Mouse (Mus musculus): Measurements from ENCODE around the gene Csrp3. TPM values are rescaled to one million over a fixed set of nuclear protein-coding genes. Genes with fewer than 3 reads are reported as not detected.

Csrp3 gene
- polyA plus RNA-seq, 1 experiment: 5.3 TPM

DNA sequence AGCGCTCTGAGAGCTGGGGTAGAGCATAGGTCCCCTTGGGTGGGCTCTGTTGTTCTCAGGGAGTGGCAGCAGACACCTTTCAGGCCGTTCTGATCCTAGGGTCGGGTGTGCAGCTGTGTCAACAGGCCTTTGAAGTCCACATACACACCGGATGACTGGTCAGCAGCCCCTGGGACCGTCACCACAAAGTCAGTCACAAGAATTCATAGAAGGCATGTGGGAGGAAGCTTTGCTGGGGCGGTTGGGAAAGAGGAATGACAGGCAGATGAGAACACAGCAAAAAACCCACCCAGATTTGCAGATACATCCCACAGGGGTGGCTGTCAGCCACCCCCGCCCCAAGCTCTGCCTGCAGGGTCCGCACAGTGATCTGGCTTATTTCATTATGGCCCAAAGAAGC lies 40.1 kb upstream of the Csrp3 start:
- H3K27ac ChIP-seq (ENCODE audit: control insufficient read depth, insufficient read depth, low read depth, low read length, poor library complexity): no peak overlapping the region
- H3K4me1 ChIP-seq (ENCODE audit: control insufficient read depth, insufficient read depth, low read length): no peaks in the 10 kb centered on the region; the same call in 1 of the 2 replicates
- no peak for TF ChIP-seq CTCF (IDR thresholded peaks at IDR 0.05; ENCODE audit: control insufficient read depth, insufficient read depth, low read length)
- TF ChIP-seq POLR2A (IDR thresholded peaks at IDR 0.05; ENCODE audit: borderline replicate concordance, control insufficient read depth, low read depth, low read length): no peak
- no peak overlapping the region for H3K4me3 ChIP-seq (replicated peaks; ENCODE audit: control insufficient read depth, low read depth, low read length)
- 50% methylated on average over 8 of the region's 8 CpGs for WGBS

DNA sequence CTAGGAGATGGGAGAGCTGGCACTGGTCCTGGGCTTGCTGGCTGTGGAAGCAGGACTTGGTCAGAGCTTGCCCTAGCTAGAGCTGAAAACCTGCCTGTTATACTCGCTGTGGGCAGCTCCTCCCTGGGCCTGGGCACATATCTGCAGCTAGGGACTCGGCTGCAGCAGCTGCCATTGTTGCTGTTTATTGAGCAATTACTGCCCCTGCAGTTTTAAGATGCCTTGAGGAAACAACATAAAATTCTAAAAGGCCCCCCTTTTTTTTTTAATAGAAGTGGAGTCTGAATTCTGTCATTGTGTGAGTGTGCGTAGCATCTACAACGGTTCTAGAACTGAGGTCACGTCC lies 36.4 kb upstream of the Csrp3 start:
- 55% methylated on average over 5 of the region's 5 CpGs for WGBS
- H3K27ac ChIP-seq (ENCODE audit: control insufficient read depth, insufficient read depth, low read depth, low read length, poor library complexity): no peak overlapping the region
- no peak for TF ChIP-seq POLR2A (IDR thresholded peaks at IDR 0.05; ENCODE audit: borderline replicate concordance, control insufficient read depth, low read depth, low read length)
- no peak for TF ChIP-seq CTCF (IDR thresholded peaks at IDR 0.05; ENCODE audit: control insufficient read depth, insufficient read depth, low read length)
- H3K4me1 ChIP-seq (ENCODE audit: control insufficient read depth, insufficient read depth, low read length): no peaks in the 10 kb centered on the region; the same call in 1 of the 2 replicates
- H3K4me3 ChIP-seq (replicated peaks; ENCODE audit: control insufficient read depth, low read depth, low read length): no peak overlapping the region

DNA sequence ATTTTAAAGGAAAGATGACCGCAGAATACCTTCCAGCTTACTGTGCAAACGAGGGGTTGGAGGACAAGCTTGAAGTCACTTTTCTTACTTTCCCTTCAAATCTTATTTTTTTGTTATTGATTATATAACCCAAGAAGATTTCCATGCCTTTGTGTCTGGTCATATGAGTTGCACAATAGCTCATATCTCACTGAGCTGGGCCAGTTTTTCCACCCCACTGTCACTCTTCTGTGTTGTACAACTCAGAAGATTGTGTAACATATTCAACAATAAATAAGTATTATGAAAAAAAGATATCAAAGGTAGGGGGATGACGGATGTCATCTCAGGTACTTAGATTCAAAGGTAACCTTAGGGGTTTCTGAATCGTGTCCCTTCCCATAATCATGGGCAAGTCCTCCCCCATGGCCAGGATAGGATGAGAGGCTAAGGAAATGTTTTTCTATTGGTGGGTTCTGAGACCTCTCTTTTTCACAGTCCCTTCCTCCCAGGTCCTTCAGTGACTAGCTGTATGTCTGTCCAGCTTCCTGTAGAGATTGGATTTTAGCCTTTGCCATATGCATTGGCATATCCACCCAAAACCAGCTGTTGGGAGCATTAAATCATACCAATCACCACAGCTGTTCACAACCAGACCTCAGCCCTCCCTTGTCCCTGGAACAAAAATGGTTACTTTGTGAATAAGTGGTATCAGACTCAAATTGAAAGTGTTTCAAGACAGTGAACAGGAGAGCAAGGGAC lies 35.9 kb upstream of the Csrp3 start:
- no peak for TF ChIP-seq POLR2A (IDR thresholded peaks at IDR 0.05; ENCODE audit: borderline replicate concordance, control insufficient read depth, low read depth, low read length)
- TF ChIP-seq CTCF (IDR thresholded peaks at IDR 0.05; ENCODE audit: control insufficient read depth, insufficient read depth, low read length): no peak
- 63% methylated on average over 4 of the region's 4 CpGs for WGBS
- Histone ChIP-seq H3K4me3 (replicated peaks; ENCODE audit: control insufficient read depth, low read depth, low read length) (no peak overlapping the region), H3K4me1 (ENCODE audit: control insufficient read depth, insufficient read depth, low read length) (no peaks in the 10 kb centered on the region; the same call in 1 of the 2 replicates), H3K27ac (ENCODE audit: control insufficient read depth, insufficient read depth, low read depth, low read length, poor library complexity) (no peak overlapping the region)

DNA sequence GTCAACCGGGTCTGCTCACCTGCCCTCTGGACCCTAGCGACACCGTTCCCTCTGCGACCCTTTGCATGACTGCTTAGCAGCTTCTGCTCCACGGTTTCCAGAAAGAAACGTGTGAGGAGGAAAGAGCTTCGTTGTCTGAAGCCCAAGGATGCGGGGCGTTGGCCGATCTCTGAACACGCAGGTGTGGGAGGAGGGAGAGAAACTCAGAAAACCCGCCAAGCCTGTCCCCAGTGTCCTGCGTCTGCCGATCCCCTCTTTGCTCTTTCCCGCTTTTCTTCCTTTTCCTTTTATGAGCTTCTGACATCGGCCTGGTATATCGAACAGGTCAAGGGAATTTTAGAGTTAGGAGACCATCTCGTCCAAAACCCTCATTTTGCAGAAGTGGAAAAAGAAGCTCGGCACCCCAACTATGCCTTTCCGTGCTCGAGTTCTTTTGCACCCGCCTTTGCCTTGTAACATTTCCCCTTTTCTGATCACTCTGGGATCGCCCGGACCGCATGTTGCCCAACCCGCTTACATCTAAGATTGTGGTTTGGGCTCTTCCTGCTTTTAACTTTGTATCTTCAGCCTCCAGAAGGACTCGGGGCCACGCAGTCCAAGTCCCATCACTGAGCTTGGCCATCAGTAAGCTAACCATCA lies 34.3 kb upstream of the Csrp3 start:
- TF ChIP-seq CTCF (IDR thresholded peaks at IDR 0.05; ENCODE audit: control insufficient read depth, insufficient read depth, low read length) (no peak), POLR2A (IDR thresholded peaks at IDR 0.05; ENCODE audit: borderline replicate concordance, control insufficient read depth, low read depth, low read length) (0 out of 2 replicates have a peak, but pooled peaks have one; percentile 16)
- Histone ChIP-seq H3K4me1 (ENCODE audit: control insufficient read depth, insufficient read depth, low read length) (no peaks in the 10 kb centered on the region; the same call in 1 of the 2 replicates), H3K4me3 (replicated peaks; ENCODE audit: control insufficient read depth, low read depth, low read length) (peak overlapping the region; percentile 78), H3K27ac (ENCODE audit: control insufficient read depth, insufficient read depth, low read depth, low read length, poor library complexity) (peak overlapping the region; percentile 72)
- under 1% methylated on average over 28 of the region's 28 CpGs for WGBS

DNA sequence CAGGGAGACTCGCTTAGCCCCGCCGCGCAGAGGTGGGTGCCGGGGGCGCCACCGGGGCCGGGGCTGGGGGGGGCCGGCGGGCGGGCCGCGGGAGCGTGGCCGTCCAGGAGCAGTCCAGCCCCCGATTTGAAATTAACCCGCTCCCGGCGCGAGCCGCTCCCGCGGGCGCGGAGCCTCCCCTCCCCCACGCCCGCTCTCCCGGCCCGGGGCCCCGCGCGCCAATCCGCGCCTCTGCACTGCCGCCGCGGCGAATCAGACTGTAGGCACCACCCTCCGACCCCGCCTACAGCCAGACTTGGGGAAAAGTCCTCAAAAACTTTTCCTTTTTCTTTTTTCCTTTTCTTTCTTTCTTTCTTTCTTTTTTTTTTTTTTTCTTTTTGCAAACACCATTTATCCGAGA lies 33.7 kb upstream of the Csrp3 start, which contains the start of gene E2f8:
E2f8 (minus strand) TSS at position 111 of the 400 bp plus-strand sequence.
- Histone ChIP-seq H3K27ac (ENCODE audit: control insufficient read depth, insufficient read depth, low read depth, low read length, poor library complexity) (peak within 1 kb of the TSS; percentile 95), H3K4me1 (ENCODE audit: control insufficient read depth, insufficient read depth, low read length) (no peaks in the 10 kb centered on the region; the same call in 1 of the 2 replicates), H3K4me3 (replicated peaks; ENCODE audit: control insufficient read depth, low read depth, low read length) (peak within 1 kb of the TSS; percentile 87)
- TF ChIP-seq CTCF (IDR thresholded peaks at IDR 0.05; ENCODE audit: control insufficient read depth, insufficient read depth, low read length) (no peak), POLR2A (IDR thresholded peaks at IDR 0.05; ENCODE audit: borderline replicate concordance, control insufficient read depth, low read depth, low read length) (no peak)
- under 1% methylated on average over 41 of the region's 41 CpGs for WGBS

DNA sequence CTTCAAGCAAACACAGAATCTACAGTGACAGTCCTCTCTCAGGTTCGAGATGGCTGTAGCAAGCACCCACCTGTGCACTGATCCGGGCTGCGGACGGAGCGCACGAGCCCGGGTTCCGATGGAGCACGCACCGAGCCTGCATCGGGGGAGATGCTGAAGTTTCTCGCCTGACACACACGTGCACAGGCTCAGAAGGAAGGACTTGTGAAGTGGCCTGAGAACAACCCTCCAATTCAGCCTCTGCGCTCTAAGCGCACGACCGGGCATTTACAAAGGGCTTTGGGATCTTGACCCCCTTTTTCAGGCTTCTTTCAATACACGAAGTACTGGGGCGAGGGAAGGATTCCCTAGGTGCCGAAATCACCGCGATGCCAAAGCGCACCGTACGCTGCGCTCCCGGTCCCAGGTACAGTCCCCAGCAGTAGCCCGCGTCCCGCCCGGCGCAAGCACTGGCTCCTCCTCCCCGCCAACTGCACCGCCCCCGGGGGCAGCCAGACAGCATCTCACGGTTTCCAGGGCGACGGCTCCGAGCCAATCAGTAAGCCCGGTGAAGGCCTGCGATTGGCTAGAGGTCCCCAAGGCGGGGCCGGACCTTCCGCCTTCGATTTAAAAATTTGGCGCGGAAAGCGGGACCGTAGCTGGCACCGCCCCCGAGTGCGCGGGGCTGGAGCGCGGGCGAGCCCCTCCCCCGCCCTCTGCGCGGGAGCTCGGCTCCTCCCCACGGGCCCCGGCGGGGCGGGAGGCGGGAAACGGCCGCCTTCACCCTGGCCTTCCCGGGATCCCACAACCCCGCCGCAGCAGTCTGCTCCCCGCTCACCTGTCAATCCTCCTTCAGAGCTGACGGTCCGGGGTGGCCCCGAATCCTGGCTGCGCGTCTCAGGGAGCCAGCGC lies 33.0 kb upstream of the Csrp3 start:
- TF ChIP-seq POLR2A (IDR thresholded peaks at IDR 0.05; ENCODE audit: borderline replicate concordance, control insufficient read depth, low read depth, low read length) (peak; percentile 81), CTCF (IDR thresholded peaks at IDR 0.05; ENCODE audit: control insufficient read depth, insufficient read depth, low read length) (no peak)
- Histone ChIP-seq H3K27ac (ENCODE audit: control insufficient read depth, insufficient read depth, low read depth, low read length, poor library complexity) (peak overlapping the region; percentile 95), H3K4me1 (ENCODE audit: control insufficient read depth, insufficient read depth, low read length) (no peaks in the 10 kb centered on the region; the same call in 1 of the 2 replicates), H3K4me3 (replicated peaks; ENCODE audit: control insufficient read depth, low read depth, low read length) (peak overlapping the region; percentile 87)
- under 1% methylated on average over 77 of the region's 77 CpGs for WGBS

DNA sequence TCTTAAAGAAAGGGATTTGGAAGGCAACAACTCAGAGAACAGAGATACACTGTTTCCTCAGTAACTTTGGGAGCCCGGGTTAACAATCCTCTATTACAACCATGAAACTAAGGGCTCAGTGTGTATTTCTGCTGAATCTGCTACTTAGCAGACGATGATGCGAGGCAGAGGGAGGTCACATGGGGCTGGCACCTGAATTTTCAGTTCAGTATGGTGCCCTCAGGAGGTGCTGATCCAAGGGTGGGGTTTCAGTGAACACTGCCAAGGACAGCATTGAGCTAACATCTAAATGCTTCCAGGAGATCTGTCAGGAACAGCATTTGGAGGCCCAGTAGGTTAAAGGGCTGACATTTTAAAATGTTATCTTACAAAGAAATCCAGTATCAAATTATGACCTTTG lies 31.7 kb upstream of the Csrp3 start:
- Histone ChIP-seq H3K4me1 (ENCODE audit: control insufficient read depth, insufficient read depth, low read length) (no peaks in the 10 kb centered on the region; the same call in 1 of the 2 replicates), H3K27ac (ENCODE audit: control insufficient read depth, insufficient read depth, low read depth, low read length, poor library complexity) (no peak overlapping the region), H3K4me3 (replicated peaks; ENCODE audit: control insufficient read depth, low read depth, low read length) (peak overlapping the region; percentile 79)
- WGBS: 31% methylated on average over 3 of the region's 3 CpGs
- TF ChIP-seq POLR2A (IDR thresholded peaks at IDR 0.05; ENCODE audit: borderline replicate concordance, control insufficient read depth, low read depth, low read length) (no peak), CTCF (IDR thresholded peaks at IDR 0.05; ENCODE audit: control insufficient read depth, insufficient read depth, low read length) (no peak)

Data from bone marrow, adult 2 months (tissue).